Mouse (Mus musculus) kidney, postnatal 25 days (tissue): ENCODE results near the gene Dennd1a.

Experiments used
- DNase-seq, 2 experiments: peaks; one replicate each; pipeline ENCODE4 v3.0.0; 2021; ENCODE audit warnings: mixed read lengths in 2 of 2

Gene Dennd1a

GRCm38 (mm10) chr2:37799137-37799536, 488.1 kb downstream of the Dennd1a start:
- peak in 1 of 2 experiments; percentile 16 for DNase-seq

GRCm38 (mm10) chr2:37797046-37797445, 490.1 kb downstream of the Dennd1a start:
- DNase-seq: peak in 1 of 2 experiments; percentile 56

- no peak for DNase-seq
These were observed 491.2 kb downstream of the Dennd1a start for GRCm38 (mm10) chr2:37796021-37796420.

- no peak for DNase-seq
These were observed 495.9 kb downstream of the Dennd1a start for GRCm38 (mm10) chr2:37791340-37791739.

GRCm38 (mm10) chr2:37790738-37791137, 496.5 kb downstream of the Dennd1a start:
- no peak for DNase-seq

GRCm38 (mm10) chr2:37789995-37790394, 497.2 kb downstream of the Dennd1a start:
- no peak for DNase-seq

GRCm38 (mm10) chr2:37789029-37789428, 498.2 kb downstream of the Dennd1a start:
- peak; percentile 61 to 68 for DNase-seq

GRCm38 (mm10) chr2:37788176-37788962, 498.8 kb downstream of the Dennd1a start:
- DNase-seq: peak; percentile 45 to 78

GRCm38 (mm10) chr2:37786461-37786860, 500.7 kb downstream of the Dennd1a start:
- peak; percentile 25 to 52 for DNase-seq

- peak in 1 of 2 experiments; percentile 41 for DNase-seq
These were observed 502.7 kb downstream of the Dennd1a start for GRCm38 (mm10) chr2:37784473-37784872.

- no peak for DNase-seq
These were observed 505.2 kb downstream of the Dennd1a start for GRCm38 (mm10) chr2:37782002-37782401.

- DNase-seq: no peak
These were observed 505.8 kb downstream of the Dennd1a start for GRCm38 (mm10) chr2:37781421-37781820.

GRCm38 (mm10) chr2:37780270-37780929, 506.8 kb downstream of the Dennd1a start:
- peak; percentile 67 to 82 for DNase-seq

GRCm38 (mm10) chr2:37777958-37778720, 509.1 kb downstream of the Dennd1a start:
- DNase-seq: no peak

- DNase-seq: no peak
These were observed 510.4 kb downstream of the Dennd1a start for GRCm38 (mm10) chr2:37776611-37777411.

- peak in 1 of 2 experiments; percentile 39 for DNase-seq
These were observed 511.2 kb downstream of the Dennd1a start, which contains the start of gene Crb2 for GRCm38 (mm10) chr2:37776016-37776415. Gene Crb2, plus strand, starts transcription at chr2:37776249.

- peak; percentile 44 to 62 for DNase-seq
These were observed 512.6 kb downstream of the Dennd1a start for GRCm38 (mm10) chr2:37774571-37774970.

GRCm38 (mm10) chr2:37771618-37772285, 515.4 kb downstream of the Dennd1a start:
- DNase-seq: peak; percentile 84 to 95

- DNase-seq: no peak
These were observed 517.4 kb downstream of the Dennd1a start for GRCm38 (mm10) chr2:37769793-37770192.

- peak; percentile 18 to 71 for DNase-seq
These were observed 518.3 kb downstream of the Dennd1a start for GRCm38 (mm10) chr2:37768903-37769302.

- DNase-seq: no peak
These were observed 519.5 kb downstream of the Dennd1a start for GRCm38 (mm10) chr2:37767739-37768138.
